In the genomic region with DNA sequence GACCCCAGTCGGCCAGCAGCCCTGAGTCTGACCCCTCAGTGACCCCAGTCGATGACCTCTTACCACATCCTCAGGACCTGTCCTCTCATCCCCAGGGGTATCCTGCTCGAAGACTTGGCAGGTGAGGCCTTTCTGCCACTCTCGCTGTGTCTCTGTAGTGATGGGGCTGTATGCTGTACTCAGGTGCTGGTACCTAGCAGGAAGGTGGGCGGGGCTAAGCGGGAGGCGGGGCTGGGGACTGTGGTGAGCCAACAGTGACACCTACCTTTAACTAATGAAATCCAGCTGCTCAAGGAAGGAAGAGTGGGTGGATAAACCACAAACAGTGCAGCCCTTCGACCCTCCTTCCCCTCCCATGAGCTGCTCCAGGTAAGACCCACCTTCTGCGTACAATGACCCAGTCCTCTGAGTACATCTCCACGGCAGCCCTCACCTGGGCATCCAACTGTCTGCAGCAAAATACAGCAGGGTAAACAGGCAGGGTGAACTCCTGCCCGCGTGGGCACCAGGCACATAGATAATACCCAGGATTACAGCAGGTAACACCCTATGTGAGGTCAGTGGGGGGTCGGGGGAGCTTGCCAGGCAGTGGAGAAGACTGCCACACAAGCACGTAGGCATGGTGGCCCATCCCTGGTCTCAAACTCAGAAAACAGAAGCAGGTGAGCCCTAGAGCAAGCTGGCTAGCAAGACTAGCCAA, we compare ENCODE assay signal across 11 mouse cellular contexts. TPM values are rescaled to one million over a fixed set of nuclear protein-coding genes. Genes with fewer than 3 reads are reported as not detected.
DNase-seq lines count a peak whose midpoint lies in the region; ATAC-seq lines count a peak whose summit lies in the region.
"Had no signal": no experiment of that assay in that cellular context is flagged by ENCODE, and none has a peak within 500 bp of the region (broad histone marks: within the 10 kb centered on the region; RNA-seq: fewer than 3 reads in every experiment).

No protein-coding gene starts in this region.

- H3K4me3 ChIP-seq in stomach, embryonic 16.5 days (replicated peaks; ENCODE audit: low read length): no peak overlapping the region
- H3K4me3 ChIP-seq in neural tube, embryonic 15.5 days (replicated peaks): no peak overlapping the region
- H3K4me3 ChIP-seq: embryonic facial prominence, embryonic 15.5 days had no signal

- H3K9me3 ChIP-seq in stomach, embryonic 16.5 days (replicated peaks; ENCODE audit: control insufficient read depth, low read length): no peaks in the 10 kb centered on the region
- H3K9me3 ChIP-seq in neural tube, embryonic 15.5 days (replicated peaks): no peaks in the 10 kb centered on the region
- H3K9me3 ChIP-seq: embryonic facial prominence, embryonic 15.5 days had no signal

- peak; percentile 24 for DNase-seq in thymus, postnatal 14 days
- no peak for DNase-seq in thymus, postnatal 25 days
- DNase-seq in embryo, embryonic 9.5 days (ENCODE audit: extremely low spot score): peak; percentile 42
- DNase-seq in kidney, postnatal 4 days: peak; percentile 74 to 81
- DNase-seq in MN1 (ENCODE audit: low spot score): no peak
- DNase-seq in urinary bladder, postnatal 10 days (ENCODE audit: low spot score): no peak
- DNase-seq: spleen, adult 18-20 months had no signal

- ATAC-seq in stomach, embryonic 16.5 days (ENCODE audit: insufficient read depth, low FRiP score): no peak
- no peak for ATAC-seq in neural tube, embryonic 15.5 days (ENCODE audit: low FRiP score)

- WGBS in stomach, embryonic 16.5 days: 39% methylated on average over 14 of the region's 14 CpGs
- WGBS in neural tube, embryonic 15.5 days: 57% methylated on average over 14 of the region's 14 CpGs

- peaks cover 48% of the 10 kb centered on the region for H3K4me1 ChIP-seq in stomach, embryonic 16.5 days (ENCODE audit: control insufficient read depth, insufficient read depth, low read length)
- H3K4me1 ChIP-seq in neural tube, embryonic 15.5 days: peaks cover 14% of the 10 kb centered on the region

- H3K36me3 ChIP-seq in stomach, embryonic 16.5 days (ENCODE audit: control insufficient read depth, insufficient read depth, low read length): no peaks in the 10 kb centered on the region
- no peaks in the 10 kb centered on the region for H3K36me3 ChIP-seq in neural tube, embryonic 15.5 days

- H3K4me2 ChIP-seq in stomach, embryonic 16.5 days (ENCODE audit: low read depth, low read length): no peak overlapping the region
- no peak overlapping the region for H3K4me2 ChIP-seq in neural tube, embryonic 15.5 days

- H3K9ac ChIP-seq in stomach, embryonic 16.5 days (ENCODE audit: low read length): peak overlapping the region; percentile 20; the same call in 1 of the 2 replicates
- H3K9ac ChIP-seq in neural tube, embryonic 15.5 days (replicated peaks): no peak overlapping the region
- H3K9ac ChIP-seq: embryonic facial prominence, embryonic 15.5 days had no signal

- H3K27ac ChIP-seq in stomach, embryonic 16.5 days (ENCODE audit: low read length): no peak overlapping the region
- H3K27ac ChIP-seq in neural tube, embryonic 15.5 days (replicated peaks): no peak overlapping the region

- H3K27me3 ChIP-seq in stomach, embryonic 16.5 days (ENCODE audit: control insufficient read depth, insufficient read depth, low read length): no peaks in the 10 kb centered on the region
- no peaks in the 10 kb centered on the region for H3K27me3 ChIP-seq in neural tube, embryonic 15.5 days (replicated peaks)
- H3K27me3 ChIP-seq: embryonic facial prominence, embryonic 15.5 days had no signal

RNA-seq across cellular contexts. Expression of gene Dock6, which starts 6.9 kb away (rescaled TPM):
- polyA plus RNA-seq in stomach, embryonic 16.5 days (2015; fragmentation: Nextera tagmentation; extraction: Ambion mirVana): 39.4 and 41.6 TPM in 2 replicates
- 14.0 and 22.5 TPM in 2 replicates for polyA plus RNA-seq in neural tube, embryonic 15.5 days (2015; fragmentation: Nextera tagmentation; extraction: Ambion mirVana)

RNA-seq across cellular contexts. Expression of gene Angptl8, which starts 10.2 kb away (rescaled TPM):
- polyA plus RNA-seq in stomach, embryonic 16.5 days (2015; fragmentation: Nextera tagmentation; extraction: Ambion mirVana): 6.4 TPM in 2 replicates
- polyA plus RNA-seq in neural tube, embryonic 15.5 days (2015; fragmentation: Nextera tagmentation; extraction: Ambion mirVana): 0.42 and 1.1 TPM in 2 replicates
- polyA plus RNA-seq: neural tube, embryonic 11.5 days had no signal

RNA-seq across cellular contexts. Expression of gene Kank2, which starts 47.0 kb away (rescaled TPM):
- polyA plus RNA-seq in stomach, embryonic 16.5 days (2015; fragmentation: Nextera tagmentation; extraction: Ambion mirVana): 11.2 and 11.6 TPM in 2 replicates
- 4.9 and 7.4 TPM in 2 replicates for polyA plus RNA-seq in neural tube, embryonic 15.5 days (2015; fragmentation: Nextera tagmentation; extraction: Ambion mirVana)

Comparison
In these comparisons a context has a peak if more than half of its experiments do, and no peak if none do; other contexts are left out.
1. DNase-seq: peak in thymus, postnatal 14 days (single experiment), embryo, embryonic 9.5 days (single experiment) and kidney, postnatal 4 days (2 of 2); none in thymus, postnatal 25 days (single experiment), MN1 (single experiment) and urinary bladder, postnatal 10 days (single experiment).